Mouse (Mus musculus): ENCODE measurements around the gene Tpbg. TPM values are rescaled to one million over a fixed set of nuclear protein-coding genes. Genes with fewer than 3 reads are reported as not detected.
"Not testable (repeated sequence)": the region's sequence is repeated elsewhere in the genome, so short reads cannot be mapped to it uniquely, and the experiment has no call there.

Tpbg gene
- polyA plus RNA-seq (2016; fragmentation: Nextera tagmentation; extraction: Ambion mirVana), result 1.2 and 1.5 TPM in 2 replicates

DNA sequence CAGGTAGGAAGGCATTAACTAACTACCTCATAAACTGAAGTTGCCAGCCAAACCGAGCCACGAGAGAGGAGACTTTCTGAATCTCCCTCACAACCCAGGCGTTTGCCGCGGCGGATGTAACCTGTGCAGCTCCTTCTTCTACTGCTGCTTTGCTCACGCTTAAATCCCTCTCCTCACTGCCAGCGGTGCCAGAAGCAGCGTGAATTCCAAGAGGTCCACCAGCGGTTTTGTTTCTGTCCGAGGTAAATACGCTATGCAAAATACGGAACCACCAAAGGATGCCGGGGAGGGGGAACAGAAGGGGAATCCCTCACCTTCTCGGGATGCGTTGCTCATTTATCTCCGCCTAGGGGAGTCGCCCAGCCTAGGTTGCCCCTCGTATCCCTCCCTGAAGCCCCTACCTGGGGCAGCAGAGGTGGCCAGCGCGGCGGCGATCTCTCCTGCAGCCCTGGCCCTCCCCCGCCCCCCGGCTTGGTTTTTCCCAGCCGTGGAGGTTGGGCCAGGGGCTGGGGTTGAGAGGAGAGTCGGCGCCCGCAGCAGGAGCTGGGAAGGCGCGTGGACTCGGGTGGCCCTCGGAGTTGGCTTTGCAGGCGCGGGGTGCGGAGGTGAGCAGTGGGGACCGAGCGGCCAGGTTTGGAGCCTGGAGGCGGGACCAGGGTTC lies at the start of gene Tpbg:
Gene Tpbg (plus strand): TSS at position 30 of the 661 bp plus-strand sequence.
- H3K27me3 ChIP-seq (replicated peaks), result peaks cover 66% of the 10 kb centered on the region
- 0 out of 2 replicates have a peak, but pooled peaks have one; percentile 46 for ATAC-seq
- peaks cover 9% of the 10 kb centered on the region for H3K4me1 ChIP-seq
- H3K4me2 ChIP-seq, result peak within 1 kb of the TSS; percentile 74
- H3K9ac ChIP-seq, result no peak within 1 kb of the TSS
- H3K4me3 ChIP-seq, result peak within 1 kb of the TSS; percentile 55
- 1% methylated on average over 39 of the region's 39 CpGs for WGBS (ENCODE audit: insufficient replicate concordance)
- no peaks in the 10 kb centered on the region for H3K36me3 ChIP-seq
- H3K9me3 ChIP-seq (replicated peaks), result no peaks in the 10 kb centered on the region
- no peak within 1 kb of the TSS for H3K27ac ChIP-seq

DNA sequence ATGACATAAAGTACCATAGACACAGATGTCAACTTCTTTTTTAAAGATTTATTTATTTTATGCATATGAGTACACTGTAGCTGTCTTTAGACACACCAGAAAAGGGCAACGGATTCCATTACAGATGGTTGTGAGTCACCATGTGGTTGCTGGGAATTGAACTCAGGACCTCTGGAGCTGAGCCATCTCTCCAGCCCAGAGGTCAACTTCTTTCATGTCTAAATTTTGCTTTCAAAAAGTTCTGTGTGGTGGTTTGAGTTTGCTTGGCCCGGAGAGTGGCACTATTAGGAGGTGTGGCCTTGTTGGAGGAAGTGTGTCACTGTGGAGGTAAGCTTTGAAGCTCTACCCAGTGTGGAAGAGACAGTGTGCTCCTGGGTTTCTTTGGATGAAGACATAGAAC lies 40.2 kb upstream of the Tpbg start:
- H3K9ac ChIP-seq; H3K27me3 ChIP-seq (replicated peaks); H3K4me1 ChIP-seq; H3K4me2 ChIP-seq; H3K9me3 ChIP-seq (replicated peaks); H3K4me3 ChIP-seq; ATAC-seq; H3K27ac ChIP-seq; H3K36me3 ChIP-seq: not testable (repeated sequence)
- WGBS (ENCODE audit: insufficient replicate concordance), result 56% methylated on average over 2 of the region's 2 CpGs

DNA sequence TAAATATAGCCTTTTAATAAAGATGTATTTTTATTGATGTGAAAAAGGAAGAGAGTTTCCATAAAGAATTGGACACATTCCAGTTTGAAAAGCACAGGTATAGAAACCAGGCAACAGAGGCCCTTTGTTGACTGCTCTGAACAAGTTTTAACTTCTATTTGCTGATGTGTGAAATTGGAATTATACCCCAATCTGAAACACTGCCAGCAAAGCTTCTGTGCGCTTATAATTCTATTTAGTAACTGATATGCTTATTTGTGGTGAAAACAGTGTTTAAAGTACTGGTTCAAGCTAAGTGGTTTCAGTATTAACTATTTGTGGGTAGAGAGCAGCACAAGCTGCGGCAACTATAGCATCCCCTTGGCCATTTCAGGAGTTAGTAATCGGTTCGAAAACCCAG lies 39.6 kb upstream of the Tpbg start:
- Histone ChIP-seq H3K27me3 (replicated peaks) (no peaks in the 10 kb centered on the region), H3K9ac (no peak overlapping the region), H3K4me3 (no peak overlapping the region), H3K4me2 (no peak overlapping the region), H3K27ac (no peak overlapping the region), H3K9me3 (replicated peaks) (no peaks in the 10 kb centered on the region), H3K4me1 (no peaks in the 10 kb centered on the region), H3K36me3 (no peaks in the 10 kb centered on the region)
- WGBS (ENCODE audit: insufficient replicate concordance), result 73% methylated on average over 4 of the region's 4 CpGs
- ATAC-seq, result no peak

DNA sequence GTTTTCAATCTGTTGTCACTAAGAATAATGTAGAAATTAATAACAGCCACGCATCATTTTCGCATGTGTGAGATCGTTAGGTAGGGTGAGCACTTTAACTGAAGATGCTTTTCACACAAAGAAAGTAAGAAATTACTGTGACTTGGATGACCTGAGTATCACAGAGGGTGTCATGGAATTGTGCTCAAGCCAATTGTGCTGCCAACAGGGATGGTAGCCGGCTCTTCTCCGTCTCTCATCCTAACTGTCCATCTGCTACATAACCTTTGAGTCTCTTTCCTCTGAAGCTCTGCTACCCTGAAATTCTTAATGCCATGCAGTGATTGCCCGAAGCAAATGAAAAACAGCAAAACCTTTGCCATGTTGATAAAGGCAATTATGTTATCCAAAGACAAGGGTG lies 35.8 kb upstream of the Tpbg start:
- no peaks in the 10 kb centered on the region for H3K4me1 ChIP-seq
- no peaks in the 10 kb centered on the region for H3K9me3 ChIP-seq (replicated peaks)
- WGBS (ENCODE audit: insufficient replicate concordance), result 82% methylated on average over 6 of the region's 6 CpGs
- H3K9ac ChIP-seq, result no peak overlapping the region
- H3K4me2 ChIP-seq, result no peak overlapping the region
- ATAC-seq, result no peak
- H3K36me3 ChIP-seq, result no peaks in the 10 kb centered on the region
- no peaks in the 10 kb centered on the region for H3K27me3 ChIP-seq (replicated peaks)
- no peak overlapping the region for H3K4me3 ChIP-seq
- no peak overlapping the region for H3K27ac ChIP-seq

DNA sequence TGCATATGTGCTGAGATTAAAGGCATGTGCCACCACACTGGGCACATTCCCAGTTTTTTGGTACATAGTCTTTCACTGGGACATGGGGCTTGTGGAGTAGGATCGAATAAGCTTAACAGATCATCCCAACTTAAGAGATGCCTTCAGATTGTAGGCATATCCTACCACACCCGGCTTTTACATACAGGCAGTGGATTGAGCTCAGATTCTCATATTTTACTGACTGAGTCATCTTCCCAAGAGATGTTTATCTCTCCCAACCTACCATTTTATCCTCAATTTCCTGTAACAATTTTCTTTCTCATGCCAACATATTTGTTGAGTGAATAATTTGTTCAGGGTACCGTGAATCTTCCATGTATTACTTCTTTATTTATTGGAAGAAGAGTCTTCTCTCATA lies 32.9 kb upstream of the Tpbg start:
- no peaks in the 10 kb centered on the region for H3K27me3 ChIP-seq (replicated peaks)
- WGBS (ENCODE audit: insufficient replicate concordance), result 65% methylated on average over 3 of the region's 3 CpGs

DNA sequence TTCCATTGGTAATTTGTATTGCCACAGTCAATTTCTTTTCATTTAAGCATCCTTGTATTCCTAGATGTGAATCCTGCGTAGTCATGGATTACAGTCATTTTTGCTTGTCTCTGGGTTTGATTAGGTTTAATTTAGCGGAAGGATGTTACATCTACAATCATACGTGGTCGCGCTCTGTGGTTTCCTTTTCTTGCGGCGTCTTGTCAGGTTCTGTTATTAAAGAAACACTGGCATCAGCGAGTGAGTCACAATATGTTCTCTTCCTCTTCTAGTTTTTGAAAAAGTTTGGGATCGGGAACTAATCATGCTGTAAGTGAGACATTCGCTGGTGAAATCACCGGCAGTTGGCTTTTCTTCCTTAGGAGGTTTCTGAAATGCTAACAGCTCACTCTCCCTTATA lies 21.4 kb upstream of the Tpbg start:
- Histone ChIP-seq H3K4me2 (no peak overlapping the region), H3K27me3 (replicated peaks) (no peaks in the 10 kb centered on the region), H3K4me3 (no peak overlapping the region), H3K9ac (no peak overlapping the region), H3K27ac (no peak overlapping the region), H3K4me1 (no peaks in the 10 kb centered on the region), H3K36me3 (no peaks in the 10 kb centered on the region), H3K9me3 (replicated peaks) (no peaks in the 10 kb centered on the region)
- no peak for ATAC-seq
- 58% methylated on average over 11 of the region's 11 CpGs for whole genome bisulfite sequencing (ENCODE audit: insufficient replicate concordance)

More for the DNA sequence above, 32.9 kb upstream of the Tpbg start:
- ATAC-seq, result no peak
- Histone ChIP-seq H3K27ac (no peak overlapping the region), H3K36me3 (no peaks in the 10 kb centered on the region), H3K4me3 (no peak overlapping the region), H3K4me2 (no peak overlapping the region), H3K9me3 (replicated peaks) (no peaks in the 10 kb centered on the region), H3K4me1 (no peaks in the 10 kb centered on the region), H3K9ac (no peak overlapping the region)

DNA sequence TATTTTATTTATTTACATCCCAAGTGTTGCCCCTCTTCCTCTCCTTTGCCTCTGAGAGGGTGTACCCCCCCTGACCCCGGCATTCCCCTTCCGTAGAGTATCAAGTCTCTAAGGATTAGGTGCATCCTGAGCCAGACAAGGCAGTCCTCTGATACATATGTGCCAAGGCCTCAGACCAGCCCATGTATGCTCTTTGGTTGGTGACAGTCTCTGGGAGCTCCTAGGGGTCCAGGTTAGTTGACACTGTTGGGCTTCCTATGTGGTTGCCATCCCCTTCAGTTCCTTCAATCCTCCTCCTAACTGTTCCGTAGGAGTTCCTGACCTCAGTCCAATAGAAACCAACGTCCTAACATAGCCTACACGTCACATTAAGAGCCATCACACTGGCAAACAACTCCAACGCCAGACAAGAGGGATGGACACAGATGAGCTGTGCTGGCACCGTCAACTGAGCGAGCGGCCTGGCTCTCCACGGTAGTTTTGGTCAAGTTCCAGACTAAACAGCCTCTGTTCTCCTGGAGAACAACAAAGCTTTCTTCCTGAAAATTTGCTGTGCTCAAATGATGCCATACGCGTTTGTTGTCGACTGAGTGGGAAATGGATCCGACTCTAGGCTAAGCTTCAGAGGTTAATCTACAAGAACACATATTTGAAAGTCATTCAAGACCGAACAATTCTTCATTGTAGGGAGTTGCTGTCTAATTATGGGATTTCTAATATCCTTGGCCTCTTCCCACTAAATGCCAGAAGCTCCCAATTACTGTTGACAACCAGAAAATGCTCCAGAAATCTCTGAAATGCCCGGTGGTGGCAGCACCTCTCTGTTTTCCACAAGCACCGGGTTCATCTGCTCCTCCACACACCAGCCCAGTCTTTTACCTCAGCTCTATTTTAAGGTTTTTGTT lies 6.4 kb upstream of the Tpbg start:
- H3K4me1 ChIP-seq, result no peaks in the 10 kb centered on the region
- no peak overlapping the region for H3K4me3 ChIP-seq
- no peaks in the 10 kb centered on the region for H3K36me3 ChIP-seq
- WGBS (ENCODE audit: insufficient replicate concordance), result 73% methylated on average over 17 of the region's 17 CpGs
- no peak for ATAC-seq
- H3K4me2 ChIP-seq, result no peak overlapping the region
- peaks cover 17% of the 10 kb centered on the region for H3K27me3 ChIP-seq (replicated peaks)
- no peaks in the 10 kb centered on the region for H3K9me3 ChIP-seq (replicated peaks)
- no peak overlapping the region for H3K9ac ChIP-seq
- H3K27ac ChIP-seq, result no peak overlapping the region

DNA sequence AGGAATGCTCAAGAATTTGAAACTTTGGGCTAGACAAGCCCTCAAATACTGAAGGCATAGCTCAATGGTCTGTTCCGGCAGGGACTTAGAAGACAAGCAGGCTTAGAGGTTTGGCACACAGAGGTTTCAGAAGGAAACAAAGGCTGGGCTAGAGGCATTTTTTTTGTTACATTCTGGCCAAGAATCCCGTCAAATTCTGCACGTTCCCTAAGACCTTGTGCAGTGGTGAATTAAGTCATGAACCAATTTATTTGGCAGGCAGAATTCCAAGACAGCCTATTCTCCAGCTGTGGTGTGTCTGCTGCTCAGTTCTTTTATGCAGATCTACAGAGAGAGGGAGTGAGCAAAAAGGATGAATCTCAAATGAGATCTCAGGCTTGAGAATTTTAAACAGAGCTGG lies 2.6 kb upstream of the Tpbg start:
- no peak overlapping the region for H3K4me2 ChIP-seq
- no peak overlapping the region for H3K4me3 ChIP-seq
- H3K9me3 ChIP-seq (replicated peaks), result no peaks in the 10 kb centered on the region
- 54% methylated on average over 3 of the region's 3 CpGs for WGBS (ENCODE audit: insufficient replicate concordance)
- ATAC-seq, result no peak
- H3K36me3 ChIP-seq, result no peaks in the 10 kb centered on the region
- H3K27ac ChIP-seq, result no peak overlapping the region
- H3K27me3 ChIP-seq (replicated peaks), result peaks cover 55% of the 10 kb centered on the region
- no peak overlapping the region for H3K9ac ChIP-seq
- peaks cover 9% of the 10 kb centered on the region for H3K4me1 ChIP-seq

DNA sequence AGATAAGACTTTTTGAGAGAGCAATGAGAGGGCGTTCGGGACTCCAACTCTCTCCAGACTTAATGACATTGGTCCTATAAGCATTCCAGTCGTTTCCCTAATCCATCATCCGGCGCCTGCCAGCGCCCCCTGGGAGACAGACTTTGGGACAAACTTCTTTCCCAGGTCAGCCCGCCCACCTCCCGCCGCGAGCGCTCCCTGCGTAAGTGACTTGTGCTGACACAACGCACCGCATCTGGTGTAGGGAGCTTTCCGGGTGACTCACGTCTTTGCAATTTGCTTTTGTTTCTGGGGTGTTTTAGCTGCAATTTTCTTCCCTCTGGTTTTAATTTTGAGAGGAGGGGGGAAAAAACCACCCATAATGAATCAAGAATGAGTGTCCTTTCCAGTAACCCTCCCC lies 289 bp upstream of the Tpbg start:
- no peak for ATAC-seq
- Histone ChIP-seq H3K36me3 (no peaks in the 10 kb centered on the region), H3K4me2 (peak overlapping the region; percentile 74), H3K27ac (no peak overlapping the region), H3K4me3 (peak overlapping the region; percentile 55), H3K9ac (no peak overlapping the region), H3K4me1 (peaks cover 9% of the 10 kb centered on the region), H3K9me3 (replicated peaks) (no peaks in the 10 kb centered on the region), H3K27me3 (replicated peaks) (peaks cover 64% of the 10 kb centered on the region)
- 3% methylated on average over 16 of the region's 16 CpGs for WGBS (ENCODE audit: insufficient replicate concordance)

DNA sequence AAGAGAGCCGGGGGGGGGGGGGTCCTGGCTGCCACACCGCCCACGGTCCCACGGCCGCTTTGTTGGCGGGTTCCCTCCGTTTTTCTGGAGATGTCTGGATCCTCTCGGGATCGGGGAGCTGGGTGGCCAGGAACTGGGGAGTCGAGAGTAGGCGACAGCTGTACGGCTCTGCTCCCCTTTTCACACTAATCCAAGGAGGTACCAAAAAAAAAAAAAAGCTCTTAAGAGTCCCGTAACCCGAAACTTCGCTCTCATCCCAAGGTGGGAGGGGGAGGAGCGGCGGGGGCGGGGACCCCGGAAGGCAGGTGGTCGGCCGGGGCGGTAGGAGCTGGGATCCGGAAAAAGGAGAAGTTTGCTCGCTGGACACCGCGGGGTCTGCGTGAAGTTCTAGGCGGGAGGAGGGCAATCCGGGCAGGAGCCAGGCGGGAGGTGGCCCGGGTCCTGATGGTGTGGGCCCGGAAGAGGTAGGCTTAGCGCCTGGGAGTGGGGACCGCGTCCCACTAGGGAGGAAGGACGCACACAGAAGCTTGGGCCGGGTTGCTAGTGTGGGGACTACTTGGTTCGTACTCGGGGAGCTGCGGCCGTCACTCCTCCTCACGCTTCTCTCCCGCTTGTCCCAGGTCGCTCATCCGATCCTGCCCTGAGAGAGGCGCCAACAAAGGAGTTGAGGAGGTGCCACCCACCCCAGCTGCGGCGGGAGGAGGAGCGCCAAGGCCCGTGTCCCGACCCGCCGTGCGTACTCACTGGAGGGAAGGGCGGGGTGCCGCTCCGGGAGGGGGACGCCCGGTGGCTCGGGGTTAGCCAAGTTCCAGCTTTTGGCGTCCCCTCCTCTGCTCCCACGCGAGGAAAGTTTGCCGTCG lies 1.1 kb downstream of the Tpbg start:
- ATAC-seq, result 0 out of 2 replicates have a peak, but pooled peaks have one; percentile 35
- Histone ChIP-seq H3K36me3 (no peaks in the 10 kb centered on the region), H3K27me3 (replicated peaks) (peaks cover 68% of the 10 kb centered on the region), H3K4me2 (peak overlapping the region; percentile 74), H3K27ac (no peak overlapping the region), H3K9me3 (replicated peaks) (no peaks in the 10 kb centered on the region), H3K9ac (no peak overlapping the region), H3K4me1 (peaks cover 9% of the 10 kb centered on the region), H3K4me3 (peak overlapping the region; percentile 55)
- WGBS (ENCODE audit: insufficient replicate concordance), result under 1% methylated on average over 56 of the region's 65 CpGs

DNA sequence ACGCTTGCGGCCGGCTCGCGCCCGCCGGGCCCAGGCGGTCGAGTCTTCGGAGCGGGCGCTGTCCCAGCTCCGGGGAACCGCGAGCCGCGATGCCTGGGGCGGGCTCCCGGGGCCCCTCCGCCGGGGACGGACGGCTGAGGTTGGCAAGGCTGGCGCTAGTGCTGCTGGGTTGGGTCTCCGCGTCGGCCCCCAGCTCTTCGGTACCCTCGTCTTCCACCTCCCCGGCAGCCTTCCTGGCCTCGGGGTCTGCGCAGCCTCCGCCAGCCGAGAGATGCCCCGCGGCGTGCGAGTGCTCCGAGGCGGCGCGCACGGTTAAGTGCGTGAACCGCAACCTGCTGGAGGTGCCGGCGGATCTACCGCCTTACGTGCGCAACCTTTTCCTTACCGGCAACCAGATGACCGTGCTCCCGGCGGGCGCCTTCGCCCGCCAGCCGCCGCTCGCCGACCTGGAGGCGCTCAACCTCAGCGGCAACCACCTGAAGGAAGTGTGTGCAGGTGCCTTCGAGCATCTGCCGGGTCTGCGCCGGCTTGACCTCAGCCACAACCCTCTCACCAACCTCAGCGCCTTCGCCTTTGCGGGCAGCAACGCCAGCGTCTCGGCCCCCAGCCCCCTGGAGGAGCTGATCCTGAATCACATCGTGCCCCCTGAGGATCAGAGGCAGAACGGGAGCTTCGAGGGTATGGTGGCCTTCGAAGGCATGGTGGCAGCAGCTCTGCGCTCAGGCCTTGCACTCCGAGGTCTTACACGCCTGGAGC lies 1.9 kb downstream of the Tpbg start:
- Histone ChIP-seq H3K9ac (no peak overlapping the region), H3K4me3 (peak overlapping the region; percentile 55)
- ATAC-seq, result 0 out of 2 replicates have a peak, but pooled peaks have one; percentile 27

More for the DNA sequence above, 1.9 kb downstream of the Tpbg start:
- Histone ChIP-seq H3K9me3 (replicated peaks) (no peaks in the 10 kb centered on the region), H3K4me1 (peaks cover 9% of the 10 kb centered on the region), H3K27me3 (replicated peaks) (peaks cover 71% of the 10 kb centered on the region), H3K36me3 (no peaks in the 10 kb centered on the region), H3K27ac (no peak overlapping the region), H3K4me2 (peak overlapping the region; percentile 74)
- 5% methylated on average over 80 of the region's 80 CpGs for WGBS (ENCODE audit: insufficient replicate concordance)
